Mouse (Mus musculus) liver, adult 2 months (tissue): Measurements from ENCODE around the gene Zmiz1.

Source experiments
- CTCF ChIP-seq: fragments of 200-500 bp; IDR thresholded peaks from 2 replicates; pipeline ENCODE4 v1.5.1; 2011; ENCODE audit warnings: low read depth, low read length, control low read depth
- POLR2A ChIP-seq: fragments of 200-500 bp; IDR thresholded peaks from 2 replicates; pipeline ENCODE4 v1.6.1; 2011; ENCODE audit warnings: low read length, control low read depth; ENCODE audit not compliant: insufficient read depth; ENCODE audit errors: extremely low read depth

- TF ChIP-seq CTCF: no peak
- TF ChIP-seq POLR2A: no peak
Measured at GRCm38 (mm10) chr14:25641067-25641466, 182.1 kb downstream of the Zmiz1 start.
